Mouse (Mus musculus) cerebellum, postnatal 25 days (tissue): ENCODE measurements at regions not wholly inside any gene's neighbourhood (a gene's known extent, or its start where the extent isn't known, plus 50 kb on each side); places are given as distances from the start of the nearest gene placed in this dataset.

ENCODE experiments used
- DNase-seq, 2 experiments: peaks; one replicate each; pipeline ENCODE4 v3.0.0; 2021; ENCODE audit warnings: mixed read lengths in 2 of 2

DNA sequence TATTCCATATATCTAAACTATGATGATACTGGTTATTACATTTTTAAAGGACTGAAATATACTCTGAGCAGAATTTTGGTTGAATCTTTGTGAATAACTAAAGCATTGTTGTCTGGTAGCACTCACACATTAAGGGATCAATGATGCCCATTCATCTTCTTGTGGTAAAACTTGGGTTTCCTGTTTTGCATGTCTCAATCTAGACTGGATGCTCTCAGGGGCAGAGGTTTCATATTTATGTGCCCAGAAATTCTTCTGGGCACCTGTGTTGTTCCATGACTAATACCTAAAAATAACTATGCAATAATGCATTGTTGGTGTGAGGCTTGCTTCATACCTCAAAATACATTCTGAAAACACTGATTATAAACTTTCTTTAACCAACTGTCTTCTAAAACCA, 2472.7 kb upstream of the Gm7489 start:
- no peak for DNase-seq

DNA sequence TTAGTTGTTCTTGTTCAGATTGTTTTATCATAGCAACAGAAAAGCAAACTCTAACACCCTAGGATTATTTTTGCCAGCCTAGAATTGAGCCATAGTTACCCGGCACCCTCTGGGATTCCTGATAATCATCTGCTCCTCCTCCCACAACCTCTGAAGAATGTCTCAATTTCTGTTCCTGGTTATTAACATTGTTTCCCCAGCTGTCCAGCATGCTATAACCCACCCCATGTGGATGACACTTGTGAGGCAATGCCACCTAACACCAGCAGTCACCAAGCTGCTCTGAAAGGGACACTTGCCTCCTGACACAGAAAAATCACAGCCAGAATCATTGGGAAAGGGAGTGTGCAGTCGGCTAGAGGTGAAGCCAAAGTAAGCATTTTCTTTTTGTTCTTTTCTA, 2442.1 kb upstream of the Gm7489 start:
- DNase-seq: no peak

DNA sequence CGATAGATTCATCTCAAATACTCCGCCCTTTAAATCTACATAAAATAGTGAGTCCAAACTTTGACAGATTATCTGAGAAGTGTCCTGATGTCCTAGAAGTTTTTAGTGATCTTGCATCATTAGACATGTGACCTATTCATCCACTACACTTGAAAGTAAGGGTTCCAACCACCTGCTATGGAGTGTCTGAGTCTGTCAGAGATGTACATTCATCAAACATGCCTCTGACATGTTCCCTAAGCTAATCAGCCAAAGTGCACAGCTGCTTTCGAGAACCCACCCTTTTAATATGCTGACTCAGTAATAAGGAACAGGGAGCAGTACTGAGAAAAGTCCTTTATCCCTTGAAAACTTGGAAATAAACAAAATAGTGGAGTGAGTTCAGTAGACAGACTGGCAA, 2414.8 kb upstream of the Gm7489 start:
- no peak for DNase-seq

DNA sequence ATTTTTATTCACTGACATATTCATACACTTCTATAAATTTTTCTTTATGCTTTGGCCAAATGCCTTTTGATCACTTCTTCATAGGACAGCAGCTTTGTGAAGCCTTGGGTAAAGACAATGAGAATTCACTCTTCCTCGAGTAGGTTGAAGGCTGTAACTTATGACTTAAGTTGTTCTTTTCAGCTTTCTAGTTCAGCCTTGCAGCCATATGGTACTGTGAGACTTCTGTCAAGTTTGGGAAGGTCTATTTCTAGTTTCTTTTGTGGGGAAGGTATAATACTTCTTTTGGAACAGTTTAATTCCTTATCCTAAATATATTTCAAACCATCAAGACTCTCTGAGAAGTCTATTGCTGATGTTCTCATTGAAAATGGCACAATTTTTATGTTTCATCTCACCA, 2413.6 kb upstream of the Gm7489 start:
- DNase-seq: no peak

DNA sequence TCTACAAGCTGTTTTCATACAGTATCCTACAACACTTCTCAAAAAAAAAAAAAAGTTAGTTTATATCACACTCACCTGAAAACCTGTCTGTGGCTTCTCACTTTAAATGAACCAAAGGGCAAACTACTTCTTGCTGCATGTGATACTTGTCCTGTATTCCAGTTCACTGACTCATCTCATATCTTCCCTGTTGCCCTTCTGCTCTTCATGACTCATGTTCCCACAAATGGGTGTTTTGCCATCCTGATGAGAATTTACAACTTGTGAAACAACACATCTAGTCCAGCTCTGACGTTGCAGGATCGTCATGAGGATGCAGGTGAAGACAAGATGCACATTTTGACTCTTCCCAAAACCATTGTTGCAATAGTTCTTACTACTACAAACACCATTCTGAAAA, 2412.7 kb upstream of the Gm7489 start:
- DNase-seq: no peak

DNA sequence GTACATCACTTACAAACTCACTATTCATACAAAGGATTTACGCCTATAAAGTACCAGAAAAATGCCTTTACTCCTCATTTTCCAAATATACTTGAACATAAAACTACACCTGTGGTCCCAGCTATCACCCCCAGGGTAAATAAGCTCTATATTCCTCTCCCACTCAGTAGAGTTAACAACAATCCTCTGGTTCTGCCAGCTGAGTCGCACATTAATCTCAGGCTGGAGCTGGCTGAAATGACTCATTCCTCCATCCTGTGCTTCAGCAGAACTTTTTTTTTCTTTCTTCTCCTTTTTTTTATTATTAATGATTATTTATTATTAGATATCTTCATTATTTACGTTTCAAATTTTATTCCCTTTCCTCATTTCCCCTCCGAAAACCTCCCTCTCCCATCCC, 2402.8 kb upstream of the Gm7489 start:
- no peak for DNase-seq

DNA sequence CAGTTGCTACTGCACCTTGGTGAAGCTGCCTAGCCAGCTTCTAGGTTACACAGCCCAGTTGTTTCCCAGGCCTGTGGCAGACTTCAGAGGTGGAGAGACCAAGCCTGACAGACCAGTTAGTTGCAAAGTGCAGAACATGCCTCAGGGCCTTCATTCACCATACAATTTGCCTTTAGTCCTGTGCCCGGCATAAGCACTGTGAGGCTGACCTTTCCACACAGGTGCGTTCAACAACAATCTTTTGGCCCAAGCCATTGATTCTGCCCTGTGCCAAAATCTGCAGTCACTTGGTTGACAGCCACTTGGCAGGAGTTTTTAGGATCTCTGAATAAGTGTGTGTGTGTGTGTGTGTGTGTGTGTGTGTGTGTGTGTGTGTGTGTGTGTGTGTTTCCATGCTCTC, 2400.5 kb upstream of the Gm7489 start:
- peak; percentile 14 to 23 for DNase-seq

DNA sequence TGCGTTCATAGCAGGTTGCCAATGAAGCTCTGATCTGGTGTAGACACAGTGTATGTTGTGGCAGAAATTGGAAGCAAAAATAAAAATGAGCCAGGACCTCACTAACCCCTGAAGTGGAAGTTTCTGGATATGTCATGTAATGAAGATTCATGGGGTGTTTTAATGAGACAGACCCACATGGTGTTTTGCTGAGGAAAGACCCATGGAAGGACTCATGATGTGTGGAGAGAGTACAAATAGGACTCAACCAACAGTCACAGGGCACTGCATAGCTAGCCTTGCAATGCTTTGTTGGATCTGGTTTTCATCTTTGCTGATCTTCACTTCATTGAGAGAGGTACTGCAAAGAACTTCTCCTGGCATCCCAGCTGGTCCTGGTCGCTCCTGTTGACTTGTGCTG, 2399.2 kb upstream of the Gm7489 start:
- DNase-seq: no peak

DNA sequence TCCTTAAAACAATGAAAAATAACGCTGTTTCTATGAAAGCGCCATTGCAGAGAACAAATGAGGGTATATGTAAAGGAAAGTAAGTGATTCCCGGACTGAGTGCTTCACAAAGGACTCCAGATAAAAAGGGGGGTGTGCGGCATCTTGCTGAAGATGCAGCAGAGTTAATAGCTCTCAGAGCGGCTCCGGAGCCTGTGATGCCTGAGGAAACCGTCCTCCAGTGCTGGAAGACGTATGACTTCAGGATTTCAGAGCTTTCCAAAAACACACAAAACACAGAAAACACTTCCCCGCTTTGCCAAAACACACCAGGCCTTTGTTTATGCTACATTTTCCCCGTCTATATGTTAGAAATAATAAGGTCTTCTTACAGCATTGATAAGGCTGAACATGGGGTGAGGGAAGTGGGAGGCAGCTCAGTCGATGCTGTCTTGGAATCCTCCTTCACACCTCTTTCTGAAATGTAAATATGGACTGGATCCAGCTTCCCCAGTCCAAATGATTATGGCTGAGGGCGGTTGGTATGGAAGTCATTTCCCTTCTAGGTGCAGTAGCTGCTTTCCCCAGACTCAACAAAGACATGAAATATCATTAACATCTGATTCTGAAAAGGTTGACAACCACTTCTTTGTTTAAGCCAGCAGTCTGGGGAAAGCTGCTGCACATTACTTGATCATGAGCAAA, 2382.5 kb upstream of the Gm7489 start:
- no peak for DNase-seq

DNA sequence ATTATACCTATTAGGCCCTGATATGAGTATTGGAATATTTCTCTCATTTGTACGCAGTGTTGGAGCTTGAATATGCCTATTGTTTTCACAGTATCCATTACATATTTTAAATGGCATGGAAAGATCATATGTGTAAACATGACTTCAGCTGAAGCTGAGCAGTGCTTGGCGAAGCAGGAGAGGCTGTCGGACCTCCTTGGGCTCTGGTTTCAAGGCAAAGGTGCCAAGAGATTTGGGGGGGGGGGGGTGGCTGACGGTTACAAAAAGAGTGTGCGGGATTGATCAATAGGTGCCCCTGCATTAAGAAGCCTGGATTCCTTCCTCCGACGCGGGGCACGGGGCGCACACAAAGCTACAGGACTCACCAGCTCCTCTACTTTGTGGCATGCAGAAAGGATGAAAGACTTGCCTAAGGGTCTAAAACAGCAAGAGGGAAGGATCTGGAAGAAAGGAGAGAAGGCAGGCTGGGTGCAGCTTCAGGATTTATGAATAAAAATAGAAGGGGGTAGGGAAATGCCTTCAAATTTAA, 2381.9 kb upstream of the Gm7489 start:
- no peak for DNase-seq

DNA sequence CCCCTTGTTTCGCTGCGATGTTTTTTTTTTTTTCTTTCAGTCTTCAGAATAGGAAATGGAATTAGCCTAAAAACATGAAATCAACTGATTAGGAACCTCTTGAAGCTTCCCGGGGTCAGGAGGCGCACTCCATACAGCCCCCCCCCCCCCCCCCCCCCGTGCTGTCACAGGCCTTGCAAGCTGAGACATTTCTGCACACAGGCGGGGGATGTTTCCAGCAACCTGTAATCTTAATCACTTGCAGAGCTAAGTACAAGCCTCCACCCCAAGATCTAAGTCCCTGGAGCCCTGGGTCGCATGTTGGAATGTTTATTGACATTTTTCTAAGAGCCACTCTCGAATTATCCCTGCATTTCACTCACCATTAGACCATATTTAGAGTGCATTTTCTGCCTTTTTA, 2381.4 kb upstream of the Gm7489 start:
- DNase-seq: no peak

DNA sequence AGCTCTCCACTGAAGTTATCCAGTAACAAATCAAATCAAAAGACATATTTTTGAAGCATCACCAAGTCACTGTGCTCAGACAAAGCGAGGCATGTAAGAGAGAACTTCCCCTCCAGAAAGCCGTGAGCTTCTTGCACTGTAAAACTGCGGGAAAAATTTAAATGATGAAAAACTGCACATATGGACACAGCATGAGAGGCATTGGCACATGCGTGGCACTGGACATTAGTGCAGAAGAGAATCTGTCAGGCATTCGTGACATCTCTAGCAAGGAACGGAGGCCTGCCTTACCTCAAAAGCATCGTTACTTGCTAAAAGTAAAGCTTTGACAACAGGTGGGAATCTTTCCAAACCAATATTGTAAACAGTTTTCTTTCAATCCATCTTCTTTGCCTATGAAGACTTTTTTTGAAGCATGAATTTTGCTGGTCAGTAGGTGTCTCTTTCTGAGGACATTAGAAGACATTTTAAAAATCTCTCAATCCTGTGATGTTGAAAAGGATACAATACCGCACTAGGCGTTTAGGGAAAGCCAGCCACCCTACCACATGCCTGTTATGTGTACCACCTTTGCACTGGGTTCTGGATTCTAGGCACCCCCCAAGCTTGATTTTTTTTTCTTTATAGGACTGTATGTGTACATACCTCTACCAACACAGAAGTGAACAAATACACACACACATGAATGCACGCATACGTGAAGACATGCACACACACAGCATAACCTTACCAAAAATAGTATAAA, 2380.5 kb upstream of the Gm7489 start:
- peak; percentile 9 to 33 for DNase-seq

DNA sequence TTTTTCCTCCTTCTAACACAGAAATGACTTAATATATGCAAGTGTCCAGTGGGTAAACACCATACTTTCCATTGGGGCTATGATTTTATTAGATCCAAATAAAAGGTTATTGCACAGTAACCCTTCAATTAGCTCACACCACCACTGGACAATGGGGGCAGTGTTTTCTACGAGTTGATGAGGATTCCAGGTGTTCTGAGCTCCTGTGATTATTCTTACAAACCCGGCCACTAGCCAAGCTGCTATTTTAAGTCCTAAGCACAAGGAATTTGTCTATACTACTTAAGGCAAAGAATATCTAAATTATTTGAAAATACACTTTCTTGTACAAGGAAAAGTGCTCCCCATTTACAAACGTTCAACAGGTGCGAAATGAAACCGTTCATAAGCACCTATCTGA, 2379.9 kb upstream of the Gm7489 start:
- DNase-seq: no peak

DNA sequence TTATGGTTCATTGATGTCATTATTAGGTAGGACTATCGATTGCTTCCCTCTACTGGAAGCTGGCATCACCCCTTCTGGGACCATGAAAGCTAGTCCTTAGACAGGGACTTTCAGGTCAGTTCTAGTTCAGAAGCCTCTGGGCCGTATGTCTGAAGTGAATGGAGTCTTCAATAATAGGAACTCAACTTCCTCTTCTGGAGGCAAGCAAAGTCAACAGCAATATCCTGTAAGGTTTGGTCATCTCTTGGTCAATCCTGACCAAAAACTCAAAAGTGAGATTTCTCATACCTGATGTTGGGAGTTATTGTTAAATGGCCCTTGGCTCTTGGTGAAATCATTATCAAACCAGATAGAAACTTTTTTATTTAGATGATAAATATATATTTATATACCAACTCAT, 2377.6 kb upstream of the Gm7489 start:
- DNase-seq: no peak

DNA sequence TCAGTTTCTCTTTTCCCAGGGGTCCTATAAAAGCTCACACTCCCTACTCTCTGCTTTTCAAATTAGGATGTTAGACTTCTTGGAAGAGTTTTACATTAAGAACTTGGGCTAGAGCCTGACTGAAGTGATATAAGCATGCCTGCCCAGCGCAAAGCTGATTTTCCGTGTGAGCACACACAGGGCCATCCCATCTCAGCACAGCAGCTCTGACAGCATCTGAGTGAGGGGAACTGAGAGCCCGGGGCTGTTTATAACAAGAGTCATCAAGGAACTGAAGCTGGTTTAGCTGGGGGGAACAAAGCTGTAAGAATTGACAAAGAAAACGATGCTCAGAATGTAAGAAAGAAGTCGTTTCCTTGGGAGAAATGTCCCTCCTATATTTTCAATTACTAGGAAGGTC, 2373.4 kb upstream of the Gm7489 start:
- no peak for DNase-seq

DNA sequence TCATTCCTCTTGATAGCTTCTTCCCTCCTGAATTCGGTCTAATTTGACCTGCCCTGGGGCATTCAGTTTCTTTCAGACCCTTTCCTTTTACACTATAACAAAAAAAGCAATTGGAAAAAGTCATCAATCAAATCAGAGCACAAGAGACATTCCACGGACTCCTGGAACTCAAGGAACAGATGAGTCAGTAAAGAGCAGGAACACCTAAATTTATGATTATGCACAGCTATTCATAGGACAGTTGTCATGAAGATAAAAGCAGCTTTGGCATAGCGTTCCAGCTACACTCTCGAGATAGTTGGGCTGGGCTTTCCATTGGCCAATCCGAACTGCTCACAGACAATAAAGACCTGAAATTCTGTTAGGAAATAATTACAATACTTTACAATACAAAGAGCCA, 2348.4 kb upstream of the Gm7489 start:
- DNase-seq: no peak

DNA sequence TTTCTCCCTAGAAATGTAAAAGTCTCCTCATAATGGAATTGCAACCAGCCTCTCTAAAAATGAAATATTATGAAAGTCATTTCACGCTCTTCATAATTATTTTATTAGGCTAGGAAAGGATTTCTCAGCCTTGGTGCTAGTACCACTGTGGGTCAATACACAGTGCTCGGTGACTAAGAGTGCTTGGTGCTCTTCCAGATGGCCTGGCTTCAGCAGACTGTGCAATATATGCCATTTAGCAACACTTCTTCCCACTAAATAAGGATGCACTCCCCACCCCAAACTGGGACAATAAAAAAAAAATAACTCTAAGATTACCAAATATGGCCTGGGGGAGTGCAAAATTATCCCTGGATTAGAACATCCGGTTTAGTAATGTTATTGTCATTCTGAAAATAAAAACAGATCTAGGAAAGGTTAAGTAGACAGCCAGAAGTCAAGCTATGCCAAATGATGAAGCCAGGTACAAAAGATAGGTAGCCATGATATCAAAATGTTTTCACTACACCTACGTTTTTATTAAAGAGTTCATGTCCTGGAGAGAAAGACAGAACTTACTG, 2333.4 kb upstream of the Gm7489 start:
- DNase-seq: no peak

DNA sequence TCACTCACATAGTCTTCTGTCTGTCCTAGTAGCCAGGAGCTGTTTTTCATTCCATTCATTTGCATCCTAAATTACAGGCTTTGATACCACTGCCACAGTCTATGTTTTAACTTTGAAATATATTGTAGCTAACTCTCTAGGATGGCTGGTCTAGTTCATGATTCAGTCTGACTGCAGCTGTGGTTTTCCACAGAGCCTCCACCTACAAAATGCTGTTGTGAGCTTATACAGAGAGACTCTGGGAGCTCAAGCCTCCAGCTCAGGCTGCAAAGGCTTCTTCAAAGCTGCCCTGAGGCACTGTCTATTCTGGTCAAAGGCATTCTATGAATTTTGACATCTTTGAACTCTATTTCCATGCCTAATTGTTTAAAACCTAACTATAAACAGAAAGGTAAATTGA, 2326.5 kb upstream of the Gm7489 start:
- no peak for DNase-seq

DNA sequence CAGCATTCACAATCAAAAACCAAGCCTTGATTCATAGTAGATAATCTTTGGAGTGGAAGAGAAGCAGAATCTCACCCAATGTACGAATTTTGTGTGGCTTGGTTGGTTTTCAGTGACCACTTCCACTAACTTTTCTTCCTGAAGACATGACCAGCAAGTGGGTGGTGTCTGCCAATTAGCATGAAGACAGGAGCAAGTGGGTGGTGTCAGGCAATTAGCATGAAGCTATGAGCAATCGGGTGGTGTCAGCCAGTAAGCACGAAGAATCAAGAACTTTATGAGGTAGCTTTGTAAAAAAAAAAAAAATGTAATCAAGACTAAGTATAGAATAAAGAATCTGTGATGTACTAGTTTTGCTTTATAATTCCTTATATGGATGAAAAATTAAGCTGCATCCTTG, 2319.2 kb upstream of the Gm7489 start:
- no peak for DNase-seq

DNA sequence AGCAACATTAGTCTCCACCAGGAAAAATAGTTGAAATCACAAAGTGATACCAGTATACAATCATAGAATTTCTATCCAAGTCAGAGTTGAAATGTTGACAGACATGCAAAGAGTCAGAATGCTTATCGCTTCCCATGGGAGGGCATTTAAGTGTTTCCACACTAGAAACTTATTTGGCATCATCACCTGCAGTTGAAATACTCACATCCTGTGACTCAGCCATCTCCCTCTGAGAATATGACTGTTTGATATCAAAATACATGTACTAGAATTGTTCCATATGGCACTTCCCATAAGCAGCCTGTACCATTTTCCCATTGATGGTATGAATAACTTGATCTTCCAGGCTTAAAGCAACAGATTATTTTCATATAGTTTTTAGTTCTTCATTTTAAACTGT, 2314.1 kb upstream of the Gm7489 start:
- DNase-seq: no peak

DNA sequence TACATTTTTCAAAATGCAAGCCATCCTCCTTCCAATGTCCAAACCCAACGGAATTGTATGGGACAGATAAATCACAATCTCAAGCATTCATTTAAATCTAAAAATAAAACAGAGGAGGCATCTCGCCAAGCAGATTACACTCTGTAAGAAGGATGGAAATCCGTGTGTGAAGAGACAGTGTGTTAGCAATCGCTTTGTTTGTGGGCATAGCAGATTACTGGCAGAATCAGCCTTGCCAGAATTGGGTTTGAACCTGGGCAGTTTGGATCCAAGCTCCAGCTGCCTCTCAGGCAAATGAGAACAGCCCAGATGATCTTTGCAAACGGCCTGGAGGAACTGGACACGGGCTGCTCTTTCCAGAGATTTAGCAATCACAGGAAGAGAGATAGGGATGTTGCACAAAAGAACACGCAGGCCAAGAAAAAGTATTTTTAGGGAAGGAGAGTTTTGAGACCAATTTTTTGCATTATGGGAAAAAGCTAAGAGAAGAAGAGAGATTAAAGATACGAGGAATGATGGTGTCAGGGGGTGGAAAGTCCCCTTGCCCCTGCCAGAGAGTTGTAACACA, 2310.1 kb upstream of the Gm7489 start:
- DNase-seq: no peak

DNA sequence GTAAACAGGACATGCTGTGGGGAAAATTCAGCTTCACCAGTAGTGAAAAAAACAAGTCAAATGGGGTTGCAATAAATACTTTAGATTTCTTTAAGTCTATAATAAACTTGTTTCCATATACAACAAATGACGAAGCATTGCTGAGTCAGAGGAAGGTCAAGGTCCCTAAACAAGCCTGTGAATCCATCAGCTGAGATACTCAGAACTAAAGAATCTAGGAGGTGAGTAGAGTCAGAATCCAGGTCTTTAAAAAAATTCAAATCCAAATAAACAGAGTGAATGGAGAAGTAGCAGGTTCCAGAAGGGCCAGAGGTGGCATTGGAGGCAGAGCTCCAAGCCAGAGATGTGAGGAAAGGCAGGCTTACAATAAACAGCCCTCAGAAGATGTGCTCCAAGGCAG, 2301.1 kb upstream of the Gm7489 start:
- DNase-seq: no peak

DNA sequence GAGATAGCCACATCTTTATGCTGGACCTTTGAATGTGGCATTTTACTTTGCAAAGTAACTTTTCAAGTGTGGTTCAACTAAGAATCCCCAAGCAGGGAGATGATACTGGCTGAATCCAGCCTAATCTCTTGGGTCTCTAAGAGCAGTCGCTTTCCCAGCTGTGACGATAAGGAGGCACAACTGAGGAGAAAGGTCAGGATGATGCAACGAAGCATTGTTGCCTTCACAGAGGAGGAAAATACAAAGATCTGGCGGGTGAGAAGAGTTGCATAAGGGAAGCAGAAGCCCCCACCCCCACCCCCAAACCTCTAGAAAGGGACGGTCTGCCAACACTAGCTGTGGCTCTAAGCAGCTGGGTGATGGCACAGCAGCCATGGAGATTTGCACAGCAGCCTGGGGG, 2298.6 kb upstream of the Gm7489 start:
- DNase-seq: no peak
